Mouse (Mus musculus) brain, embryonic 14.5 days (tissue): ENCODE measurements around the gene Esrrg.

Experiments used
- CTCF ChIP-seq: fragments of 200-500 bp; IDR thresholded peaks from 2 replicates; pipeline ENCODE4 v1.5.1; 2012; ENCODE audit warnings: inconsistent platforms, mild to moderate bottlenecking, moderate library complexity, borderline replicate concordance; ENCODE audit not compliant: insufficient read depth, insufficient read length; ENCODE audit errors: extremely low read depth
- POLR2A ChIP-seq: fragments of 200-500 bp; IDR thresholded peaks from 2 replicates; pipeline ENCODE4 v1.6.1; 2012; ENCODE audit warnings: mild to moderate bottlenecking, inconsistent platforms, borderline replicate concordance; ENCODE audit not compliant: poor library complexity, insufficient read depth, insufficient read length, severe bottlenecking; ENCODE audit errors: extremely low read depth

GRCm38 (mm10) chr1:187836384-187836783, 227.8 kb downstream of the Esrrg start:
- no peak for TF ChIP-seq CTCF
- no peak for TF ChIP-seq POLR2A
